Mouse (Mus musculus): ENCODE results near the gene Kif1b. TPM values are rescaled to one million over a fixed set of nuclear protein-coding genes. Genes with fewer than 3 reads are reported as not detected.

Kif1b gene
- total and polyA plus RNA-seq, 3 experiments, result 41.6 to 186 (median 154) TPM

GRCm38 (mm10) chr4:149313558-149314253 lies 6.2 kb upstream of the Kif1b start:
- Histone ChIP-seq H3K4me1 (ENCODE audit: control insufficient read depth, insufficient read depth, low read length) (no peaks in the 10 kb centered on the region), H3K27me3 (ENCODE audit: control insufficient read depth, insufficient read depth, low read length) (no peaks in the 10 kb centered on the region), H3K27ac (no peak overlapping the region), H3K9ac (ENCODE audit: low read depth, low read length) (no peak overlapping the region), H3K79me2 (replicated peaks; ENCODE audit: control insufficient read depth, insufficient read depth, low read length) (no peaks in the 10 kb centered on the region), H3K36me3 (ENCODE audit: control insufficient read depth, insufficient read depth, low read length) (no peaks in the 10 kb centered on the region), H3K4me3 (no peak overlapping the region)
- DNase-seq, result no peak
- intact Hi-C loops (cut with DNase I), result no loop called here
- WGBS, result 83% methylated on average over 12 of the region's 12 CpGs
- no peak for TF ChIP-seq EP300 (IDR thresholded peaks at IDR 0.05; ENCODE audit: insufficient read depth, low read depth, low read length)
- no peak for TF ChIP-seq POLR2A (IDR thresholded peaks at IDR 0.05; ENCODE audit: insufficient read depth, low read depth, low read length)
- no peak for TF ChIP-seq CTCF (IDR thresholded peaks at IDR 0.05)

GRCm38 (mm10) chr4:149311996-149312395 lies 4.5 kb upstream of the Kif1b start:
- H3K4me3 ChIP-seq, result no peak overlapping the region
- no peak overlapping the region for H3K27ac ChIP-seq
- 94% methylated on average over 5 of the region's 5 CpGs for WGBS
- no peak overlapping the region for H3K9ac ChIP-seq (ENCODE audit: low read depth, low read length)
- DNase-seq, result no peak
- TF ChIP-seq POLR2A (IDR thresholded peaks at IDR 0.05; ENCODE audit: insufficient read depth, low read depth, low read length) (no peak), EP300 (IDR thresholded peaks at IDR 0.05; ENCODE audit: insufficient read depth, low read depth, low read length) (no peak), CTCF (IDR thresholded peaks at IDR 0.05) (no peak)
- no peaks in the 10 kb centered on the region for H3K27me3 ChIP-seq (ENCODE audit: control insufficient read depth, insufficient read depth, low read length)
- intact Hi-C loops (cut with DNase I), result no loop called here
- H3K4me1 ChIP-seq (ENCODE audit: control insufficient read depth, insufficient read depth, low read length), result no peaks in the 10 kb centered on the region
- H3K79me2 ChIP-seq (replicated peaks; ENCODE audit: control insufficient read depth, insufficient read depth, low read length), result no peaks in the 10 kb centered on the region
- no peaks in the 10 kb centered on the region for H3K36me3 ChIP-seq (ENCODE audit: control insufficient read depth, insufficient read depth, low read length)

- Histone ChIP-seq H3K79me2 (replicated peaks; ENCODE audit: control insufficient read depth, insufficient read depth, low read length) (no peaks in the 10 kb centered on the region), H3K36me3 (ENCODE audit: control insufficient read depth, insufficient read depth, low read length) (peaks cover 8% of the 10 kb centered on the region), H3K9ac (ENCODE audit: low read depth, low read length) (no peak overlapping the region), H3K4me1 (ENCODE audit: control insufficient read depth, insufficient read depth, low read length) (peaks cover 7% of the 10 kb centered on the region), H3K27me3 (ENCODE audit: control insufficient read depth, insufficient read depth, low read length) (no peaks in the 10 kb centered on the region), H3K27ac (peak overlapping the region; percentile 89), H3K4me3 (peak overlapping the region; percentile 81)
- DNase-seq, result no peak
- 72% methylated on average over 3 of the region's 3 CpGs for WGBS
- TF ChIP-seq EP300 (IDR thresholded peaks at IDR 0.05; ENCODE audit: insufficient read depth, low read depth, low read length) (no peak), POLR2A (IDR thresholded peaks at IDR 0.05; ENCODE audit: insufficient read depth, low read depth, low read length) (no peak), CTCF (IDR thresholded peaks at IDR 0.05) (no peak)
- intact Hi-C loops (cut with DNase I), result loop anchor here (5.0 to 10.0 kb wide), 2 partner anchors 54 to 76 kb away; no protein-coding TSS in a partner anchor
Observed at GRCm38 (mm10) chr4:149308491-149308820, 963 bp upstream of the Kif1b start.

GRCm38 (mm10) chr4:149306712-149307595 lies 539 bp downstream of the Kif1b start:
- peak; percentile 52; the same call in 1 of the 2 replicates for TF ChIP-seq EP300 (IDR thresholded peaks at IDR 0.05; ENCODE audit: insufficient read depth, low read depth, low read length)
- peak; percentile 46; the same call in 1 of the 2 replicates for TF ChIP-seq POLR2A (IDR thresholded peaks at IDR 0.05; ENCODE audit: insufficient read depth, low read depth, low read length)
- TF ChIP-seq CTCF (IDR thresholded peaks at IDR 0.05), result no peak
- peak overlapping the region; percentile 81 for H3K4me3 ChIP-seq
- H3K9ac ChIP-seq (ENCODE audit: low read depth, low read length), result peak overlapping the region; percentile 93
- H3K27ac ChIP-seq, result peak overlapping the region; percentile 95
- intact Hi-C loops (cut with DNase I), result loop anchor here (2.0 to 10.0 kb wide), 3 partner anchors 28 to 75 kb away; no protein-coding TSS in a partner anchor
- no peaks in the 10 kb centered on the region for H3K27me3 ChIP-seq (ENCODE audit: control insufficient read depth, insufficient read depth, low read length)
- DNase-seq, result peak; percentile 83 to 86
- peaks cover 8% of the 10 kb centered on the region for H3K36me3 ChIP-seq (ENCODE audit: control insufficient read depth, insufficient read depth, low read length)
- H3K4me1 ChIP-seq (ENCODE audit: control insufficient read depth, insufficient read depth, low read length), result peaks cover 10% of the 10 kb centered on the region
- H3K79me2 ChIP-seq (replicated peaks; ENCODE audit: control insufficient read depth, insufficient read depth, low read length), result no peaks in the 10 kb centered on the region
- under 1% methylated on average over 74 of the region's 83 CpGs for WGBS

- Histone ChIP-seq H3K4me1 (ENCODE audit: control insufficient read depth, insufficient read depth, low read length) (peaks cover 16% of the 10 kb centered on the region), H3K9ac (ENCODE audit: low read depth, low read length) (peak overlapping the region; percentile 93), H3K36me3 (ENCODE audit: control insufficient read depth, insufficient read depth, low read length) (peaks cover 8% of the 10 kb centered on the region), H3K79me2 (replicated peaks; ENCODE audit: control insufficient read depth, insufficient read depth, low read length) (peaks cover 4% of the 10 kb centered on the region; the same call in 1 of the 2 replicates), H3K27ac (peak overlapping the region; percentile 95), H3K27me3 (ENCODE audit: control insufficient read depth, insufficient read depth, low read length) (no peaks in the 10 kb centered on the region), H3K4me3 (peak overlapping the region; percentile 81)
- WGBS, result 24% methylated on average over 14 of the region's 14 CpGs
- DNase-seq, result no peak
- intact Hi-C loops (cut with DNase I), result loop anchor here (2.0 to 10.0 kb wide), 3 partner anchors 27 to 74 kb away; no protein-coding TSS in a partner anchor
- TF ChIP-seq POLR2A (IDR thresholded peaks at IDR 0.05; ENCODE audit: insufficient read depth, low read depth, low read length) (no peak), CTCF (IDR thresholded peaks at IDR 0.05) (peak; percentile 14; the same call in 1 of the 2 replicates), EP300 (IDR thresholded peaks at IDR 0.05; ENCODE audit: insufficient read depth, low read depth, low read length) (no peak)
Observed at GRCm38 (mm10) chr4:149305761-149306711, 1.5 kb downstream of the Kif1b start.
